Mouse (Mus musculus): Measurements from ENCODE around the gene Tecpr1. TPM values are rescaled to one million over a fixed set of nuclear protein-coding genes. Genes with fewer than 3 reads are reported as not detected.

The Tecpr1 gene
- polyA plus RNA-seq, 1 experiment: 13.2 TPM

DNA sequence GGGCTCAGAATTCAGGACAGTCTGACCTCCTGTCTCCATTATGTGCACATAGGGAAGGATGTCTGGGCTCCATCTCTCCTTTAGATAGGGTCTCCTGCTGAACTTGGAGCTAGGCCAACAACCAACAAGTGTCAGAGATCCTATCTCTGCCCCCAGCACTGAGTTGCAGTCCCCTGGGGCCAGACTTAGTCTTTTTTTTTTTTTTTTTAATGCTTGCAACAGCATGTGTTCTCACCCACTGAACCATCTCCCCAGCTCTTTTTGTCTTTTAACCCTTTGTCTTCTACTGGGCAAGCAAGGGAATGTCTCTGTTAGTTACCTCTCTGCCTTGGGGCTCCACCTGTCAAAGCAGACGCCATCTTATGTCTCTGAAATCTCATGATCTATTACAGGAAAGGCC lies 15.6 kb upstream of the Tecpr1 start:
- Histone ChIP-seq H3K4me1 (no peaks in the 10 kb centered on the region), H3K4me3 (replicated peaks) (no peak overlapping the region)
- TF ChIP-seq FLI1 (IDR thresholded peaks at IDR 0.05; ENCODE audit: low read length) (no peak), GATA1 (IDR thresholded peaks at IDR 0.05; ENCODE audit: borderline replicate concordance, low read length) (no peak)

DNA sequence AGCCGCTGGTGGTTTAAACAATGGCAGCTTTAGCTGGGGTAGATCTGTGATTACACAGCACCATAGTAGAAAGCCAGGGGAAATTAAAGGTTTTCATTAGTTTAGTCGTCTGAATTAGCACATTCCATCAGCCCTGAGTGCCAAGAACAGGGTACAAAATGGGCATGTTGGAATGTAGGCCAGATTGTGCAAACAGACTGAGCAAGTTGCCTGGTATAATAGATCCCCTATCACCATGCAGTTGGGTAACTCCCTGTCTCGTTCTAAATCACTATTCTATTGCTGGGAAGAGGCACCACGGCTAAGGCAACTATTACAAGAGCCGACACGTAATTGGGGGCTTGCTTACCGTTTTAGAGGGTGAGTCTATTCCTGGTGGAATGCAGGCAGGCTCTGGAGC lies 11.3 kb upstream of the Tecpr1 start:
- Histone ChIP-seq H3K36me3 (replicated peaks; ENCODE audit: low read length) (no peaks in the 10 kb centered on the region), H3K9me3 (peaks cover 14% of the 10 kb centered on the region), H3K27me3 (replicated peaks) (peaks cover 6% of the 10 kb centered on the region), H3K4me1 (no peaks in the 10 kb centered on the region), H3K4me3 (replicated peaks) (no peak overlapping the region)
- TF ChIP-seq FLI1 (IDR thresholded peaks at IDR 0.05; ENCODE audit: low read length) (no peak), GATA1 (IDR thresholded peaks at IDR 0.05; ENCODE audit: borderline replicate concordance, low read length) (no peak)

More for the DNA sequence above, 15.6 kb upstream of the Tecpr1 start:
- Histone ChIP-seq H3K27me3 (replicated peaks) (peaks cover 4% of the 10 kb centered on the region), H3K36me3 (replicated peaks; ENCODE audit: low read length) (no peaks in the 10 kb centered on the region), H3K9me3 (peaks cover 10% of the 10 kb centered on the region)

DNA sequence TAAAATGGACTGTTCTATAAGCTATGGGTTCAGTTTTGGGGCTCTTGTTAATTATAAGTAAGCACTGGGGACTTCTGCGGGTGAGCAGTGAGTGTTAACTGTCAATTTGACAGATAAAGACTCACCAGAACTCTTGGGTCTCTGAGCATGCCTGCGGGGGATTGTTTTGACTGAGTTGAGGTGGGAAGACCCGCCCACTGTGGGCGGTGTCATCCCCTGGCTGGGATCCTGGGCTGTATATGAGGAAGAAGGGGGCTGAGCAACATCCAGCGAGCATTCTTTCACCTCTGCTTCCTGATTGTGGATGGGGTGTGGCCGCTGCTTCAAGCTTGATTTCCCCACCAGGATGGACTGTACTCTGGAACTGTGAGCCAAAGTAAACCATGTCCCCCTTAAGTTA lies 10.8 kb upstream of the Tecpr1 start:
- no peak for TF ChIP-seq FLI1 (IDR thresholded peaks at IDR 0.05; ENCODE audit: low read length)
- no peak for TF ChIP-seq GATA1 (IDR thresholded peaks at IDR 0.05; ENCODE audit: borderline replicate concordance, low read length)
- no peak overlapping the region for H3K4me3 ChIP-seq (replicated peaks)
- no peaks in the 10 kb centered on the region for H3K36me3 ChIP-seq (replicated peaks; ENCODE audit: low read length)
- H3K9me3 ChIP-seq: peaks cover 14% of the 10 kb centered on the region
- H3K4me1 ChIP-seq: no peaks in the 10 kb centered on the region
- H3K27me3 ChIP-seq (replicated peaks): peaks cover 6% of the 10 kb centered on the region

DNA sequence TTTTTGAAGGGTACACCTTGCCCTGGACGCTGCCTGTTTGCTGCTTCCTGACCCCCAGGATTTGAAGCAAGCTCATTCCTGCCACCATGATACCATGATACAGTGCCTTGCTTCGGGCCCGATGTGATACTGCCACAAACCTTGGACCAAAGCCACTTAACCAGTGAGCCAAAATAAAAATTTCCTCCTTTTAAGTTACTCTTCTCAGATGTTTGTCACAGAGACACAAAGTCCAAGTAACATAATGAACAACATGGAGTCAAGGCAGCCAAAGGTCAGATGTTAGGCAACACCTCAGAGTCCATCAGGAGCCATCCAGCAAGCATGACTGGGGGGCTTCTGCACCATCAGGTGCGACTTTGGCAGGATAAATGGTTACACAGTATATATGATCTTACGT lies 9.1 kb upstream of the Tecpr1 start:
- H3K9me3 ChIP-seq: peaks cover 8% of the 10 kb centered on the region
- peaks cover 5% of the 10 kb centered on the region for H3K27me3 ChIP-seq (replicated peaks)
- no peaks in the 10 kb centered on the region for H3K36me3 ChIP-seq (replicated peaks; ENCODE audit: low read length)
- no peaks in the 10 kb centered on the region for H3K4me1 ChIP-seq
- no peak overlapping the region for H3K4me3 ChIP-seq (replicated peaks)
- TF ChIP-seq FLI1 (IDR thresholded peaks at IDR 0.05; ENCODE audit: low read length): no peak
- no peak for TF ChIP-seq GATA1 (IDR thresholded peaks at IDR 0.05; ENCODE audit: borderline replicate concordance, low read length)

DNA sequence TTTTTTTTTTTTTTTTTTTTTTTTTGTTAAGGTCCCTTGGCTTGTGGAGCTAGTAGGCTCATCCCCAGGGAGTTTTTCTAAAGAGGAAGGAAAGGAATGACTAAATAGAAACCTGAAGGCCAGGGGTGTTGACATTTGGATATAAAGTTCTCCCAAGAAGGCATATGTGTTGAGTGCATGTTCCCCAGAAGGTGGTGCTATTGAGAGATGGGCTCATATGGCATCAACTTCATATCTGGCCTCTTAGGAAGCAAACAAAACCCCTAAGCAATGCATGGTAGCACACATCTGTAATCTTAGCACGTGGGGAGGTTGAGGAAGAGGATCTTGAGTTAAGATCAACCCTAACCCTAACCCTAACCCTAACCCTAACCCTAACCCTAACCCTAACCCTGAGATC lies 8.0 kb upstream of the Tecpr1 start:
- Histone ChIP-seq H3K9me3 (peaks cover 13% of the 10 kb centered on the region), H3K4me3 (replicated peaks) (no peak overlapping the region), H3K36me3 (replicated peaks; ENCODE audit: low read length) (no peaks in the 10 kb centered on the region), H3K4me1 (no peaks in the 10 kb centered on the region), H3K27me3 (replicated peaks) (peaks cover 5% of the 10 kb centered on the region)
- TF ChIP-seq FLI1 (IDR thresholded peaks at IDR 0.05; ENCODE audit: low read length) (no peak), GATA1 (IDR thresholded peaks at IDR 0.05; ENCODE audit: borderline replicate concordance, low read length) (no peak)

DNA sequence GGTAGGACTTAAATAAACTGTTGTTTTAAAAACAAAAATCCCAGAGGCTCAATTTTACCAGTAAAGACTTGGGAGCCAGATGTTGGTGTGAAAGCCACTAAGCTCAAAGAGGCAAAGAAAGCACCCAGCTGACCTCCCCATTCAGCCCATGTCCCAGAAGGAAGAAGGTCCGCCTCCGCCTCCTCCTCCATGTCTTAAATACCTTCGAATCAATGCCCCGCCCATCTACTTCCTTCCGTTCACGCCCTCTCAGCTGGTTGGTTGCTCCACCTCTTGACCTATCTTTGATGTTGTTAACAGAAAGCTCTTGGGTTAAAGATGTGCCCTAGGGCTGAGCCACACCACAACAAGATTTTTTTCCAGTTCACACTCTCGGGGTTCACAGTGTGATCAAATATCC lies 6.8 kb upstream of the Tecpr1 start:
- no peak overlapping the region for H3K4me3 ChIP-seq (replicated peaks)
- TF ChIP-seq GATA1 (IDR thresholded peaks at IDR 0.05; ENCODE audit: borderline replicate concordance, low read length) (no peak), FLI1 (IDR thresholded peaks at IDR 0.05; ENCODE audit: low read length) (no peak)
- peaks cover 13% of the 10 kb centered on the region for H3K9me3 ChIP-seq
- H3K27me3 ChIP-seq (replicated peaks): peaks cover 5% of the 10 kb centered on the region
- no peaks in the 10 kb centered on the region for H3K36me3 ChIP-seq (replicated peaks; ENCODE audit: low read length)
- H3K4me1 ChIP-seq: no peaks in the 10 kb centered on the region

DNA sequence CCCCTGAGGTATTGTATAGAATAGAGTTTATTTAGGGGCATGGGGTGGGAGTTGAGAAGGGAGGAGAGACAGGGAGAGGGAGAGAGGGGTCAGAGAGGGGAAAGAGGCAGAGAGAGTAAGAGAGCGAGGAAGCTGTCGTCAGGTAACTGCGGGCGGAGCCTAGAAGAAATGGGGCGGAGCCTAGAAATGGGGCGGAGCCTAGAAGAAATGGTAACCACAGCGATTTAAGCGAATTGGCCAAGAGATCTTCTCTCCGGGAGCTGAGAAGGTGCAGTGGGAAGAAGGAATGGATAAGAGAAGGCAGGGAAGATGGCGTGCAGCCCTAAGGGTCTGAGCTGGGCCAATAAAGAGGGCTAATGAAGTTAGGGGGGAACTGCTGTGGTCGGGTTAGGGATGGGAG lies 2.8 kb upstream of the Tecpr1 start:
- Histone ChIP-seq H3K9me3 (peaks cover 13% of the 10 kb centered on the region), H3K4me3 (replicated peaks) (no peak overlapping the region), H3K27me3 (replicated peaks) (peaks cover 19% of the 10 kb centered on the region), H3K4me1 (peaks cover 34% of the 10 kb centered on the region), H3K36me3 (replicated peaks; ENCODE audit: low read length) (no peaks in the 10 kb centered on the region)
- no peak for TF ChIP-seq GATA1 (IDR thresholded peaks at IDR 0.05; ENCODE audit: borderline replicate concordance, low read length)
- TF ChIP-seq FLI1 (IDR thresholded peaks at IDR 0.05; ENCODE audit: low read length): no peak

DNA sequence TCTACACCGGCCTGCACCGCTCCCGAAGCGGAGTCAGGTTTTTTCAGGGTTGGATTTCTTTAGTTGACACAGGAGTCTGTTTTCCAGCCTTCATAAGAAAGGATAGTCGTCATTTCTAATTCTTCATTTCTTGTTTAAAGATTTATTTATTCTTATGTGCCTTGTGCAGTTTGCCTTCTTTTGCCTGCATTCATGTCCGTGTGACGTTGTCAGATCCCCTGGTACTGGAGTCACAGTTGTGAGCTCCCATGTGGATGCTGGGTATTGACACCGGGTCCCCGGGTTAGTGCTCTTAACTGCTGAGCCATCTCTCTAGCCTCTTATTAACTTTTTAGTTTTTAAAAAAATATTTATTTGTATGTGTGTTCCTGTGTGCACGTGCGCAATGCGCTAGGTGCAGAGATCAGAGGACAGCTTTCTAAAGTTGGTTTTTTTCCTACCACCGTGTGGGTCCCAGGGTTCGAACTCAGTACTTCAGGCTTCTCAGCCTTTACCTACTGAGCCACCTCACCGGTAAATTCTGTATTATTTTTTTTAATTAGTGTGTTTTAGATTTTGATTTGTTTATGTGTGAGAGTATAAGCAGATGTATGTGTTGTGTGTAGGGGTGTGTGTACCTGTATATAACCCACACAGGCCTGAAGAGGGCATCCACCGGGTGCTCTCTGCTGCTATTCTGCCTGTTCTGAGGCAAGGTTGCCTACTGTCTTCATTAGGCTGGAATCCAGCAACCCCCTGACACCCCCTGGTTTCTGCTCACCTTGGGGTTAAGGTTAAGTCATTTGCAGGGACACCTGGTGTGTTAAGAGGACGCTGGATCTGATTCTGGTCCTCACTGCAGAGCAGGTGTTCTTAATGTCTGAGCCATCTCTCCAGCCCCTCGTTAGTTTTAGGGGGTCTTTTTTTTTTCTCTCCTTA lies 743 bp upstream of the Tecpr1 start:
- TF ChIP-seq FLI1 (IDR thresholded peaks at IDR 0.05; ENCODE audit: low read length) (no peak), GATA1 (IDR thresholded peaks at IDR 0.05; ENCODE audit: borderline replicate concordance, low read length) (no peak)
- Histone ChIP-seq H3K4me1 (peaks cover 46% of the 10 kb centered on the region), H3K9me3 (peaks cover 5% of the 10 kb centered on the region; the same call in 1 of the 2 replicates), H3K36me3 (replicated peaks; ENCODE audit: low read length) (no peaks in the 10 kb centered on the region), H3K4me3 (replicated peaks) (peak overlapping the region; percentile 95), H3K27me3 (replicated peaks) (peaks cover 15% of the 10 kb centered on the region)

DNA sequence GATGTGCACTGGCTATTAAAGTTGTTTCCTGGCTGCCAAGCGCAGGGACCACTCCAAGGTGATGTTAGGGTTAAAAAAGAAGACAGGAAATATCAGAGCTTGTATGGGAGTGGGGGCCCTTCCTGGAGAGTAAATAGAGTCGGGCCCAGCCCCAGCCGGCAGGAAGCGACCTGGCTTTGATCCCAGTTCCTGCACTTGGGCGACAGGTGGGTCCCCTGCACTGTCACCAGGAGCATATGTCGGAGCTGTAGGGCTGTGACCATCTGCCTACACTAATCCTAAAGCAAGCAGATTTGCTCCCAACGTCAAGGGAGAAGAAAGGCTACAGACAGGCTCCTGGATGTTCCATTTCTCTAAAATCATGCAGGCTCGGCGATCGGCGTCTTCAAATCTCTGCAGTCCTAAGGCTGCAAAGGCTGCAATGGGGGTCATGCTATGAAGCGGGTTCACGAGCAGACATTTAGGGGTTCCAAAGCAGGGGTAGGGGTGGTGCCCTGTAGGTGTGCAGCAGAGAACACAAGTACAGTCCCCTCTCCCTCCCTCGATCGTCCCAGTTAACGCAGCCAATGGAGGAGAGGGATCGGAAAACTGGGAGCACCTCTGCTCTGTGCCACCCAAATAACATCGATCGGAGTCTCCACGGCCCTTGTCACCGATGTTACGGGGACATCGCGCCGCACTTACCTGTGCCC lies 458 bp downstream of the Tecpr1 start:
- peaks cover 49% of the 10 kb centered on the region for H3K4me1 ChIP-seq
- H3K36me3 ChIP-seq (replicated peaks; ENCODE audit: low read length): no peaks in the 10 kb centered on the region
- H3K9me3 ChIP-seq: peaks cover 5% of the 10 kb centered on the region; the same call in 1 of the 2 replicates
- peak overlapping the region; percentile 95 for H3K4me3 ChIP-seq (replicated peaks)
- TF ChIP-seq FLI1 (IDR thresholded peaks at IDR 0.05; ENCODE audit: low read length) (no peak), GATA1 (IDR thresholded peaks at IDR 0.05; ENCODE audit: borderline replicate concordance, low read length) (no peak)
- H3K27me3 ChIP-seq (replicated peaks): peaks cover 15% of the 10 kb centered on the region

DNA sequence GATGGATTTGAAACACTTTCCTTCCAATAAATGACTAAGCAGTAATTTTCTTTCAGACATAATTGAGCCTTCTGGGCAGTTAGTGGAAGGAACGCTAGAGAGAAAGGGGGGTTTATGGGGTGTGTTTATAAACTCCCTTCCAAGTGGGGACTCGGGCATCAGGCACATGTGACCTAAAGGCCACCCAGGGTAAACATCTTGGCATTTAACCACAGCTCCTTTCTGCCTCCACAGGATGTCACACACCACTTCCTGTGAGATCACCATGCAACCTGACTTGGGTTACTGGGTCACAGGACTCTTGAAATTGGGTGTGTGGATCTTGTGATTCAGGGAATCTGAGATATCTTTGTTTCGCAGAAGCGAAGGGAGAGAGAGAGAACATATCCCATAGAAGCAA lies 2.1 kb downstream of the Tecpr1 start:
- Histone ChIP-seq H3K27me3 (replicated peaks) (peaks cover 17% of the 10 kb centered on the region), H3K4me1 (peaks cover 55% of the 10 kb centered on the region), H3K4me3 (replicated peaks) (no peak overlapping the region), H3K36me3 (replicated peaks; ENCODE audit: low read length) (no peaks in the 10 kb centered on the region), H3K9me3 (no peaks in the 10 kb centered on the region)
- TF ChIP-seq GATA1 (IDR thresholded peaks at IDR 0.05; ENCODE audit: borderline replicate concordance, low read length) (no peak), FLI1 (IDR thresholded peaks at IDR 0.05; ENCODE audit: low read length) (no peak)
